Mouse (Mus musculus): ENCODE data around the gene Rbl2.

Gene Rbl2

DNA sequence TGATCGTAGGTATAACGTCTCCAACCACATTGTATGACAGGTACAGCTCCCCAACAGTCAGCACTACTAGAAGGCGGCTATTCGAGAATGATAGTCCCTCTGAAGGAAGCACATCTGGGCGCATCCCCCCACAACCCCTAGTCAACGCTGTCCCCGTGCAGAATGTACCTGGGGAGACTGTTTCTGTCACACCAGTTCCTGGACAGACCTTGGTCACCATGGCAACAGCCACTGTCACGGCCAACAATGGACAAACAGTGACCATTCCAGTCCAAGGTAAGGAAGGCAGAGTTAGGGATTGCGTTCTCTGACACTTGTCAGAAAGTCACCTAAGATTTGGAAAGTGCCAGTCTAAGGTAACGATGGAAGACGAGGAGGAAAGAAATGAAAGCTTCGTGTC lies 36.4 kb downstream of the Rbl2 start:
- DNase-seq (ENCODE audit: low spot score): no peak

DNA sequence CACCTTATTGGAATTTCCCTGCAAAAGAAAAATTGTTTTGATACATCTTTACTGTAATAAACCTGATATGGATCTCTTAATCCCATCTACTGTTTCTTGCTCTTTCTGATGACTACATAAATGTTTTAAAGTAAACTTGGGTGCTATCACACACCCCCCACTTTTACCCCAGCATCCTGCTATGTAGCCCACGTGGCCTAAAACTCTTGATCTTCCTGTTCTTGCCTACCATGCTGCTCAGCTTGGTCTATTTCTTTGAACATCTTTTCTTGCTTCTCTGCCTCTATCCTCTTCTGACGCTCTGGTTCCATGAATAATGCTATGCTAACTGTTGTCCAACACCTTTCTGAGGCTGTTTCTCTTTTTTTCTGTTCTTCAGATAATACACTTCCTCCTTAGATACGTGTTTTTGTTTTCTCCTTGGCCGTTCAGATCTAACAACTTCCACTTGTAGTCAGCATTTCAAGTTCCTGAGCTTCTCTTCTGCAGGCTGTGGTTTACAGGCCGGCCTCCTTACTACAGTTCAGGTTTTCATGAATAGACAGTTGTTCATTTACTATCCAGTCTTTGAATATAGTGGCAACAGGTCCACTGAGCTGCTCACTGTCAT lies 42.1 kb downstream of the Rbl2 start:
- DNase-seq (ENCODE audit: low spot score): no peak

DNA sequence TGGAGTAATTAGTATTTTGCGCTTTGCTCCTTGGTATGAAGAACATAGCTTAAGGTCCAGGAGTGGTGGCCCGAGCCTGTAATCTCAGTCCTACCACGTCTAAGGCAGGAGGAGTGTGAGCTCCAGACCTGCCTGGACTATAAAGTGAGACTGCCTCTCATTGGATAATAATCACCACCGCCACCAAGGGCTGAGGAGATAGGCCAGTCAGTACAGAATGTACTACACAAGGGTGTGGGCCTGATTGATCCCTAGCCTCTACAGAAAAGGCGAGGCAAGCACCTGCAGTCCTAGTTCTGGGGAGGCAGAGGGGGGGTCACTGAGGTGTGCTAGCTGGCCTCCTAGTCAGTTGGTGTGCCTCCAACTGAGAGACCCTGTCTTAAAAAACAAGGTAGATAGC lies 44.6 kb downstream of the Rbl2 start:
- DNase-seq (ENCODE audit: low spot score): no peak

DNA sequence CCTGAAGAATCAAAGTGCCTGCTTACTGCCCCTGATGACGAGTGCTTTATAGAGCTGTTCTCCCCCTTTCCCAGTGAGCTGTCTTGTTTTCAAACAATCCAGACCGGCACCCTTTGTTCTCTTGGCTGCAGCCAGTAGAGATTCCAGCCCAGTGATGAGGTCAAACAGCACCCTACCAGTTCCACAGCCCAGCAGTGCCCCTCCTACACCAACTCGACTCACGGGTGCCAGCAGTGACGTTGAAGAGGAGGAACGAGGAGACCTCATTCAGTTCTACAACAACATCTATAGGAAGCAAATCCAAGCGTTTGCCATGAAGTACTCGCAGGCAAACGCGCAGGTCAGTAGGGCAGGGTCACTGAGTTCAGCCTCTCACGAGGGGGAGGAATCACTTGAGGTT lies 45.1 kb downstream of the Rbl2 start:
- DNase-seq (ENCODE audit: low spot score): no peak

DNA sequence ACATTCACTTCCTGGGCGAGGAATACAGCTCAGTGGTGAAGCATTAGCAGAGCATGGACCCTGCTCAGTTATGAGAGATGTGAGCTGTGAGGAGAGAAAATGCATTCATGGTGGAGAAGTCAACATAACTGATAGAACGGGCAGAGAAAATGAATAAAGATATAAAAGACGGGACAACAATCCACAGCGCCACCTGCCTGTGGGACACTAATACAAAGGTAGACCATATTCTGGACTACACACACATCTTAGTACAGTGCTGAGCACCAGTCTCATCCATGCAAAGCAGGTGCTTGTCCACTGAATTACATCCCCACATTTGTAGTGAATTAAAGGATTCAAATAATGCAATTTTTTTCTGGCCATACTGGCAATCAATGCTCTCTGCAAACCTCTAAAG lies 47.7 kb downstream of the Rbl2 start:
- DNase-seq (ENCODE audit: low spot score): no peak

DNA sequence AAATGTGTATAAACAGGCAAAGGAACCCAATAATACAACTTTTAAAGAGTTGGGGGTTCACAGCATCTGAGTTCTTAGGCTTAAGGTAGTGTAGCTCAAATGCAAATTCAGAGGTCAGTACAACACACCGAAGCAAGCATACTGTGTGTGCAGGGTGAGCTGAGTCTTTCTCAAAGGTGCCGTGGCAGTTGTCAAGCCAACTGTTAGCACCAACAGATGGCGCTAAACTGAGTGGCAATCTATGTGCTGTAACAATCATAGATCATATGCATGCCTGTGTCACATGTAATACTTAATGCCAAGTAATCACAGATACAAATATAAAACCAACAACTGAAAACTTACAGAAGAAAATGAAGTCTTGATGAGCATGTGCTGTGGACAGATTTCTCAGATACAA lies 48.3 kb downstream of the Rbl2 start:
- no peak for DNase-seq (ENCODE audit: low spot score)

DNA sequence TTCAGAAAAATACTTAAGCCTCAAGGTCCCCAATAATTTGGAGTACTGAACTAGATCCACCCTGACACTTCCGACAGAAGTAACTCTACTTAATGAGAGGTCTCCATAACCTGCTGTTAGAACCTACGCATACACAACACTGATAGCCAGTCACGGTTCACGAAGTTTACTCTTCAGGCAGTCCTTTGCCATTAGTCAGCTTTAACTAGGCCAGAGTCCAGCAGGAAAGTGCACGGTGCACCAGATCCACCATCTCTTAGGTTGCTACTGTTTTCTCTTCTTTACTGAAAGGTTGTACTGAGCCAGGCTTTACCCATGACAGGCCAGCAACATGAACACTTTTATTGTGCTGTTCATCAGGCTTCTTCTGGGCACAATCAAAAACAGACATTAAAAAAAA lies 54.5 kb downstream of the Rbl2 start:
- DNase-seq (ENCODE audit: low spot score): no peak

DNA sequence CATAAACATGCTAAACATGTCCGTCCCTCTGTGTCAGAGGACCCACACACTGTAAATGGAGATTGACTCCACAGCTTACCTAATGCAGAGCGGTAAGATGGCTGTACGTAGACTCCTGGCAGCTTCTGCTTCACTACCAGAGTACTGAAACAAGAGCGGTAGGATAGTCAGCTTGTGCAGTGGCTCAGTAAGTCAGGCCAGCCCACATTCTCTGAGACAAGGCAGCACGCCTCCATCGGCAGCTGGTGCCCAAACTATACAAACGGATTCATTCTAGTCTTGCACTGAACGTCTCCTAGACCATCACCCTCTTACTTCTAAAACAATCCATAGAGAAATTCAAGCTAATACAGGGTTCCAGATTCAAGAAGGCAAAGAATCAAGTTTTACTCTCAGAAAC lies 56.9 kb downstream of the Rbl2 start:
- peak; percentile 32 for DNase-seq (ENCODE audit: low spot score)

DNA sequence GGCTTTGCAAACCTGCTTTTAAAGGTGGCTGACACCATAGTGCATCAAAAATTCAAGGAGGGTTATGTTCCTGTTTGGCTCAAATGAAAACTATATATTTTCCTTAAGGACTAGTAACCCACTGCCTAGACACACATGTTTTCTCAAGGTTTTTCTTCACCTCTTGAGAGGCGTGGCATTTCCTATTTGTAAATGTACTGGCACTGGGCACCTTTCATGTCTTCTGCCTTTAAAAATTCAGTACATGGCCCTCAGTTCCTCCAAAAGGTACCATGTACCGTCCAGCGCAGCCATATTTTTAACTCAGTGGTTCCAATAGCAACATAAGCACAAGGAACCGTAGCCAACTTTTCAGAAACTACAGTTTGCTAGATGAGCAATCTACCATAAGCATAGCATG lies 62.9 kb downstream of the Rbl2 start:
- DNase-seq (ENCODE audit: low spot score): no peak

DNA sequence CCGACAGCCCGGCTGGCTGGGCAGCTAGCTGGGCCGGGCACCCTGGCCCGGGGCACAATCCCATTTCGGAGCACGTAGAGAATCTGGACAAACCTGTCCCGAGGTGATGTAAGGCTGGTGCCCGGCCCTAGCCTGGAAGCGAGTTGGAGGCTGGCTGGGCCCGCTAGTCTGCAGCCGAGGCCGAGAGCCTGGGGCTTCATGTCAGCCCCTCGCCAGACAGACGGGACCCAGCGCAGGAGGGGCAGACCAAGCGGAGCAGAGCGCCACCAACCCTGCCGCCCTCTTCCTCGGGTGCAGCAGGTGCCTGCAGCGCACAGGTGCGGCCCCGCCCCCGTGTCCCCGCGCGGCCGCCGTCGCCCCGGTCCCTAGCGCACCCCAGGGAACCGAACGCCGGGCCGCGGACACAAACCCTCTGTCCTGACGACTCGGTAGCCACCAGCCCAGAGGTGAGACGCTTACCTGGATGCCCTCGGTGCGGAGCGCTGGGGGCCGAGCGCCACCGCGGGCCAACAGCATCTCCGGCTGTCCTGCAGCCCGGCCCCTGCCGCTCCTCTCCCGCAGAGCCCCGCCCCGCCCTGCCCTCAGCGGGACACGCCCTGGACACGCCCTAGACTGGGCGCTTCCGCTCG lies 63.7 kb downstream of the Rbl2 start:
- no peak for DNase-seq (ENCODE audit: low spot score)

DNA sequence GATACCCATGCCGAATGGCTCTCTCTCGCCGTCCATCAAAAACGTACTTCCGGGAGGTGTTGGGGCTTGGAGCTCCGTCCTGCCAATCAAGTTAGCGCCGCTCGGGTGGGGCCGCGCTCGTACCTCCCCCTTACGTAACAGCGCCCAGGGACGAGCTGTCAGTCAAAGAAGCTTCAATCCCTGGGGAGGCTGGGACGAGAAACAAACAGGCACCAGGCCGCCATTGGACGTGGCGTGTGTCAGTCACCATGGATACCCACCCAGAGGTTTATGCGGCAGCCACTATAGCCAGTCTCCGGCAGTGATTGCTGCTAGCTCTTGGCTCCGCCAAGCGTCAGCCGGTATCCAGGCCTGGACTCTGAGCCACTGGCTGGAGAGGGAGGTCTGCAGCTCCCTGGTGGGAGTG lies 64.2 kb downstream of the Rbl2 start:
- peak; percentile 100 for DNase-seq (ENCODE audit: low spot score)

DNA sequence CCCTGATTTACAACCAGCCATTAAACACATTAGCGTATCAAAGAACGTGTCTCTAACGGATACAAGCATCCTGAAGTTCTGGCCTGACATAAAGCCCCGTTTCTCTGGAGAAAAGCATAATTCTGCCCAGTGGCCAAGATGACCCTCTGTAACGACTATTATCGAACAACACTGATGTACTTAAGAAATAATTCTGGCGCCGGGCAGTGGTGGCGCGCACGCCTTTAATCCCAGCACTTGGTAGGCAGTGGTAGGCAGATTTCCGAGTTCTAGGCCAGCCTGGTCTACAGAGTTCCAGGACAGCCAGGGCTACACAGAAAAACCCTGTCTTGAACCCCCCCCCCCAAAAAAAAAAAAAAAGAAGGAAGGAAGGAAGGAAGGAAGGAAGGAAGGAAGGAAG lies 64.8 kb downstream of the Rbl2 start:
- no peak for DNase-seq (ENCODE audit: low spot score)

DNA sequence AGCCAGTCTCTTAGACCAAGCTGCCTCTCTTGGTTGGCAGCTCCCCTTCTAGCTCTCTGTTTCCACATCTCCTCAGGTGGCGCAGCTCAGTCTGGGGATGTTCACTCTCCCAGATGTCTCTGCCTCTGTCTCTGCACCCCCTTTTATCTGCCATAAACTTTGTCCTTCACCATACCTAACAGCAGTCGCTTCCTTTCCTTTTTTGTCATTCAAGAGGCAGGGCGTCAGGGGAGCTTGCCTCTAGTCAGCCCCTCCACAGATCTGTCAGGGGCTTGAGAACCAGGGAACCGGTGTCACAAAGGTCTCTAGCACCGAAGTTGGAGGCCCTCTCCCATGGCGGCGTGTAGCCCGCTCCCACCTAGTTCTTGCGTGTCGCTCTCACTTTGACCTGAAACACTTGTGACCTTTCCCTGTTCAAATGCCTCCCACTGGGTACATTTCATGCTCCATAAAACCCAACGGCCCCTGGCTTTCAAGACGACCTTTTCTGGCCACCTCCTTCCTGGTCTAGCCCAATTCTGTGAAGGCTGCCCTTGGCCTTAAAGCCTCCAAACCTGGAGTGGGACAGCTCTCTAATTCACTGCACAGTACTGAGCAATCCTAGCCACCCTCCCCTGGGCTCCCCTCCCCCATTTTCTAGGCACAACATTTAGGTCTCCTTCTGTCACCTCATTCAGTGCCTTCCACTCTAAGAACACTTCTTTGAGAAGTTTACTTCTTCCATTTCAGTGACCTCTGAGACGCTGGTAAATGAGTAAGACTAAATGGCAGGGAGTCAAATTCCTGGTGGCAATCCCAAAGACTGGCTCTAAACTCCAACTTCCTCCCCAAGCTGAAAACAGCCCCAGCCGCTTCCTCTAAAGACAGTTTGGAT lies 65.7 kb downstream of the Rbl2 start:
- no peak for DNase-seq (ENCODE audit: low spot score)

DNA sequence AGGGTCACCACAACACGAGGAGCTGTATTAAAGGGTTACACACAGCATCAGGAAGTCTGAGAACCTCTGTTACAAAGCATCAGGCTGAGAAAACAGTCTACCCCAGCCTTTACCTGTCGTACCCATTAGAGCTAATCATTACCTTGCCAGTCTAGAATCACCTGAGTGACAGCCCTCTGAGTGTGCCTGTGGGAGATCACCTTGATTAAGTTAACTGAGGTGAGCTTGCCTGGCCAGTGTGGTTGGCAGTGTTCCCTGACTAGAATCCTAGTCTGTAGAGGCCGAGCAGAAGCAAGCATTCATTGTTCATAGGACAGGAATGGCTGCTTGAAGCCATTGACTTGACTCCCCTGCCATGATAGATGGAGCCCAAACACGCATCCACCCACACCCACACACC lies 71.0 kb downstream of the Rbl2 start:
- DNase-seq (ENCODE audit: low spot score): no peak

DNA sequence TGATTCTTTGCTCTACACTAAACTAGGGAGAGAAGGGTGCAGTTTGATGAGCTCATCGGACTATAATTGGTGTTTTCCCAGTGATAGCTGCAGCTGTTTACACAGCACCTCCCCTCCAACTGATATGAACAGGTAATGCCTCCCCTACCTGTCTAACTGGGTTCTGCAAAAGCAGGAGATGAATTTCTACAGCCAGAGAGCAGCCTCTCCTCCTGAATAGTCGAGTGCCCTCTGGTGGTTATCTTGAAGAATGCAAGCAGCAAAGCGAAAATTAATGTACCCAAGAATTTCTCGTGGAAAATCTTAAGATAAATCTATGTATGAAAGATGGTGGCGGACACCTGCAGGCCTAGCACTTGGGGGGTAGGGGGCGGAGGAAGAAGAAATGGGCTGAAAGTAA lies 77.9 kb downstream of the Rbl2 start:
- no peak for DNase-seq (ENCODE audit: low spot score)

DNA sequence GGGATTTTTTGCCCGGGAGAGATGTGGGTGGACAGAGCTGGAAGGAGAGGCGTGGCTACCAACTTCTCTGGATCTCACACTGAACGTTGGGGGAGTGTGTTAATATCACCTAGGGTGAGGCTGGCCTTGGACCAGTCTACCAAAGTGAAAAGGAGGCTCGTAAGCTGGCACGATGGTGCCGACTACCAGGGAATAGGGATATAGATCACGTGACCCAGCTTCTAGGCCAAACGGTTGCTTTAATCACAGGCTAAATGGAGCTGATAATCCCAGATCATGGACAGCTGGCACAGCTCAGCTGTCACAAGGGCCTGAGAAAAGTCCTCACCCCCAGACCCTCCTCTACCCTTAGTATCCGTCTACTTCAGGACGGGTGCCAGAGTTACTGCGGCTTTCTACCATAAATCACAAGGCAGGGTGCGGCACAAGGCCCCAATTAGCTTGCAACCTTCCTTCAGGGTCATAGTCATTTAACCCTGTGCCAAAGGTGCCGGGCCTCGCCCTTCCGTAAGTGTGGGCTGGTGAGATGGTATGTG lies 78.9 kb downstream of the Rbl2 start:
- no peak for DNase-seq (ENCODE audit: low spot score)

DNA sequence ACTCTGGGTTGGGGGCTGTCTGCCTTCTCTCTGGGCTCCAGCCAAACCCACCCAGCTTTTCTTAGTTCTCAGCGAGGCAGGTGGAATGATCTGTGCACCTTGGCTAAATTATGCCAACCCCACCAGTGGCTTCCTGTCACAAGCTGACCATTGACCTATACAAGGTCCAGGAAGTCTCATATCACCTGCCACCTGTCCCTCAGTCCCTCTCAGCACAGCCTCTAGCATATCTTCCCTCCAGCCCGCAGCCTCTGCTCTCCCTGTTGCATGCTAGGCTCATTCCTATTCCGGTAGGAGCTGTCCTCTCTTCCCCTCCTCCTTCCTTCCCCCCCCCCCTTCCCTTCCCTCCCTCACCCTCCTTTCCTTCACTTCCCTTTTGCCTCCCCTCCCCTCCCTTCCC lies 79.4 kb downstream of the Rbl2 start:
- DNase-seq (ENCODE audit: low spot score): no peak

DNA sequence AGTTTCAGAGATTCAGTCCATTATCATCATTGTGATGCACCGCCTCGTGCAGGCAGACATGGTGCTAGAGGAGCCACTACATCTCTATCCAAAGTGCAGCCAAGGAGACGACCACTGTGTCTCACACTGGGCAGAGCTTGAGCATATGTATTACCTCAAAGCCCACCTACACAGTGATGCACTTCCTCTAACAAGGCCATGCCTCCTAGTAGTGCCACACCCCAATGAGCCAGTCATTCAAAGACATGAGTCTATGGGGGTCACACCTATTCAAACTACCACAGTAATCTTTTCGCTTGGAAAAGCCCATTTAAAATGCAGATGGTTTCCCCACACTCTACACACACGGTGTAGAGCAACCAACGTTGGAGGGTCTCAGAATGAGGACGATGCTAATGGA lies 81.7 kb downstream of the Rbl2 start:
- DNase-seq (ENCODE audit: low spot score): no peak

DNA sequence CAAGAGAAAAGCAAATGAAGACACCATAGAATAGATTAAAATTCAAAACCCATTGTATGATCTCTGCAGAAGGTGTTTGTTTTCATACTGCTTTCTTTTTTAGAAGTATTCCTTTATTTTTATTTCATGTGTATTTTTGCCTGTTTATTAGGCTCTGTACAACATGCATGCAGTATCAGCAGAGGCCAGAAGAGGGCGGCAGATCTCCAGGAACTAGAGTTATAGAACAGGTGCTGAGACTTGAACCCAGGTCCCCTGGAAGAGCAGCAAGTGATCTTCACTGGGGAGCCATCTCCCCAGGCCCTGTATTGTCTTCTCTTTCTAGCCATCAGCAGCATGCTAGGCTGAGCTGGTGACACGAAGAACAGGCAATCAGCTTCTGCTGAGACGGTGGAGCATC lies 84.0 kb downstream of the Rbl2 start:
- DNase-seq (ENCODE audit: low spot score): no peak

DNA sequence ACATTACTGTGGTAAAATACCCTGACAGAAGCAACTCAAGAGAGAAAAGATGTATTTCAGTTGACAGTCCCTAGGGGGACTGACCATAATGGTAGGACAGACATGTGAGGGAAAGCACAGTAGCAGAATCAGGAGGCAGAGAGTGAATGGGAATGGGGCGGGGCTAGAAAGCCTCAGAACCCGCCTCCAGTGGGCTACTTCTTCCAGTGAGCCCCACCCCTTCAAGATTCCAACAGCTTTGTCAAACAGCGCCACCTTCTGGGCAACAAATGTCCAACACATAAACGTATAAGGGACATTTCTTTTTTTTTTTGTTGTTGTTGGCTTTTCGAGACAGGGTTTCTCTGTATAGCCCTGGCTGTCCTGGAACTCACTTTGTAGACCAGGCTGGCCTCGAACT lies 84.7 kb downstream of the Rbl2 start:
- DNase-seq (ENCODE audit: low spot score): no peak

DNA sequence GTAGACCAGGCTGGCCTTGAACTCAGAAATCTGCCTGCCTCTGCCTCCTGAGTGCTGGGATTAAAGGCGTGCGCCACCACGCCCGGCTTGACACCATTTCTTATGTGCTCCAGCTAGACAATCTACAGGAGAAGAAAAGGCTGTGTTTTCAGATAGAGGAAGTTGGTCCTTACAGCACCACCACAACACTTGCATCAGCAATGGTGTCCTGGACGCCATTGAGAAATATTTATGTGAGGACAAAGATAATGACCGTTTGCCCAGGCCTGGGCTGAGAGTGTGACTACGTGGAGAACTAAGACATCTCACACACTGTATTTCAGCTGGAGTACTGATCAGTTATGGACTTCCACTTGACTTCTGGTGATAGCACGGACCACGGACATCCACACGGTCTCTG lies 88.8 kb downstream of the Rbl2 start:
- no peak for DNase-seq (ENCODE audit: low spot score)

DNA sequence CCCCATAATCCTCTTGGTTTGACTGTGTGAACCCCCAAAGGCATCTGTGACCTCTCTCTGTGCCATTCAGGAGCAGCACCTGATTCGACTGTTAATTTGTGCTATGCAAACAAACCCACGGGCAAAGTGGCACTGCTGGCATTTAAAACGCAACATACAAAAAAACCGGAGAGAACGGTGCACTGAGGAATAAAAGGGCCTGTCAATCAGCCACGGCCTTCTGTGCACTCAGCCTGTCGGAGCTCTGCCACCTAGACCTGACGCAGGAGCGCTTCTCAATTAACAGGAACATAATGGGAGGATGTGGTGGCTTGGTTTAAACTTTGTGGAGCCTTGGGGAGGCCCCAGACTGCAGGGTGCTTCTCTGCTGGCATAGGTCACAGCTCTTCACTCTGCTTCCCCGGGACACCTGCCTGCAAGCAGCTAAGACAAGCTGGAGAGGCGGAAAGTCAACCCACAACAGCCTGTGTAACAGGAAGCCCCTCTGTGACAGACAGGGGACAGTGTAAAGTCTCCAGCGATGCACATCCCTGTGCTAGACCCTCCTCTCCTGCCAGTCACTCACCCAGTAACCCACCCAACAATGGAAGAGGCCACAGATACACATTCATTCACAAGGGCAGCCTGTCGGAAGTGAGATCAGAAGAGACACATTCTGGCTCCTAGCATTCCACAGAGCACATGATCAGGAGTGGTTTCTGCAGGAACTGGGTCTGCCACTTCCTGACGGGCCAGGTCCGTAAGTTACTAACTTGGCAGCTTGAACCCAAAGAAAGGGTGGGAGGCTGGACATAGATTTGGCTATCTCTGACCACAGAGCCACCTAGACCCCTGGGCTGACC lies 90.3 kb downstream of the Rbl2 start:
- no peak for DNase-seq (ENCODE audit: low spot score)
